ENCODE assay signal across 8 mouse cellular contexts in the genomic region with DNA sequence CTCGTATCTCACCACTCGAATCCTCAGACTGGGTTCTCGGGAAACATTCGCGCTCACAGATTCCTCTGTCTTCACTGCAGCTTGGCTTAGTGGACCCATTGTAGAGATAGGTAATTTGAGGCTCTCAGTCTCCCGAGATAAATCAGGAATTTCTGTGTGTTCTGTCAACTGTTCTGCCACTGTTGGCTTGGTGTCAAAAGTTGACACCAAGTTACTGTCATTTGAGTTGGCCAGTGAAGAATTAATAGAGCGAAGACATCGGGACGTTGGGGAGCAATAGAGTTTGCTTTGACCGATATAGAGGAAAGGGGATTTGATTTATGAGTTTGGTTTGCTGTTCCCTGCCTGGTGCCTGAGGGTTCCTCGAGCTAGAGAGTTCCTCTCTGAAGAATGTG. TPM values are rescaled to one million over a fixed set of nuclear protein-coding genes. Genes with fewer than 3 reads are reported as not detected.
DNase-seq lines count a peak whose midpoint lies in the region; ATAC-seq and TF ChIP-seq lines count a peak whose summit lies in the region.

Tomt (minus strand) TSS at position 73 of the 395 bp plus-strand sequence.

- H3K4me1 ChIP-seq in heart, adult 2 months (ENCODE audit: control insufficient read depth, insufficient read depth, low read length) = peaks cover 7% of the 10 kb centered on the region
- H3K4me1 ChIP-seq in forebrain, embryonic 14.5 days (ENCODE audit: control insufficient read depth, insufficient read depth, low read length) = peaks cover 10% of the 10 kb centered on the region
- H3K4me1 ChIP-seq in liver, embryonic 14.5 days (replicated peaks; ENCODE audit: control insufficient read depth in 2 of 2, insufficient read depth in 2 of 2, low read length in 1 of 2) = peaks cover 14 to 24% of the 10 kb centered on the region in 2 experiments

- TF ChIP-seq CTCF in heart, adult 2 months (IDR thresholded peaks at IDR 0.05) = no peak
- no peak for TF ChIP-seq CTCF in C2C12 (IDR thresholded peaks at IDR 0.05; ENCODE audit: control insufficient read depth, insufficient read depth, insufficient read length)
- TF ChIP-seq CTCF in liver, embryonic 14.5 days (IDR thresholded peaks at IDR 0.05; ENCODE audit: low read depth) = no peak

- no peak for TF ChIP-seq EP300 in heart, adult 2 months (IDR thresholded peaks at IDR 0.05; ENCODE audit: insufficient read depth, low read depth, low read length)
- TF ChIP-seq EP300 in liver, embryonic 14.5 days (IDR thresholded peaks at IDR 0.05; ENCODE audit: low read depth) = no peak

- ATAC-seq in forebrain, embryonic 14.5 days = no peak
- ATAC-seq in liver, embryonic 14.5 days (ENCODE audit: insufficient read depth) = no peak
- ATAC-seq in megakaryocyte progenitor cell, adult 5-6 weeks (replicated peaks; ENCODE audit: poor library complexity) = no peak

- no peak for TF ChIP-seq POLR2A in heart, adult 2 months (IDR thresholded peaks at IDR 0.05; ENCODE audit: insufficient read depth, low read depth, low read length)

- H3K9ac ChIP-seq in heart, adult 2 months (ENCODE audit: low read depth, low read length) = peak within 1 kb of the TSS; percentile 88
- peak within 1 kb of the TSS; percentile 90 for H3K9ac ChIP-seq in forebrain, embryonic 14.5 days (ENCODE audit: low read length)
- peak within 1 kb of the TSS; percentile 91 for H3K9ac ChIP-seq in liver, embryonic 14.5 days (replicated peaks)

- no peak for DNase-seq in heart, adult 2 months
- no peak for DNase-seq in heart, postnatal 10 days
- DNase-seq in forebrain, embryonic 14.5 days (ENCODE audit: low spot score) = no peak
- no peak for DNase-seq in liver, embryonic 14.5 days (ENCODE audit: low read depth in 3 of 3, low spot score in 3 of 3)
- no peak for DNase-seq in layer of hippocampus, adult 9-11 months
- DNase-seq in gastrocnemius, adult 18-20 months (ENCODE audit: low spot score) = no peak

- peaks cover 18% of the 10 kb centered on the region for H3K79me3 ChIP-seq in C2C12 (ENCODE audit: low read depth)

- no peaks in the 10 kb centered on the region for H3K27me3 ChIP-seq in heart, adult 2 months (ENCODE audit: control insufficient read depth, insufficient read depth, low read length)
- no peaks in the 10 kb centered on the region for H3K27me3 ChIP-seq in C2C12 (ENCODE audit: control insufficient read depth, insufficient read depth, insufficient read length)
- no peaks in the 10 kb centered on the region for H3K27me3 ChIP-seq in forebrain, embryonic 14.5 days (replicated peaks; ENCODE audit: control insufficient read depth, insufficient read depth, low read length)
- no peaks in the 10 kb centered on the region for H3K27me3 ChIP-seq in liver, embryonic 14.5 days (ENCODE audit: control insufficient read depth, insufficient read depth, low read length)

- H3K4me2 ChIP-seq in forebrain, embryonic 14.5 days (ENCODE audit: low read length) = peak within 1 kb of the TSS; percentile 80
- H3K4me2 ChIP-seq in liver, embryonic 14.5 days (ENCODE audit: low read depth) = peak within 1 kb of the TSS; percentile 94

- H3K27ac ChIP-seq in heart, adult 2 months = peak within 1 kb of the TSS; percentile 98
- H3K27ac ChIP-seq in forebrain, embryonic 14.5 days (ENCODE audit: low read depth, low read length) = peak within 1 kb of the TSS; percentile 95
- H3K27ac ChIP-seq in liver, embryonic 14.5 days = peak within 1 kb of the TSS; percentile 84

- H3K9me3 ChIP-seq in forebrain, embryonic 14.5 days (replicated peaks; ENCODE audit: control insufficient read depth, low read length) = no peaks in the 10 kb centered on the region
- H3K9me3 ChIP-seq in liver, embryonic 14.5 days (ENCODE audit: control insufficient read depth, low read length) = no peaks in the 10 kb centered on the region

- H3K4me3 ChIP-seq in heart, adult 2 months = peak within 1 kb of the TSS; percentile 99
- peak within 1 kb of the TSS; percentile 71 for H3K4me3 ChIP-seq in C2C12 (ENCODE audit: insufficient read depth, poor library complexity, severe bottlenecking)
- peak within 1 kb of the TSS; percentile 67 for H3K4me3 ChIP-seq in forebrain, embryonic 14.5 days (ENCODE audit: low read depth, low read length)
- H3K4me3 ChIP-seq in liver, embryonic 14.5 days (ENCODE audit: insufficient read depth in 1 of 2, low read depth in 2 of 2, low read length in 2 of 2) = peak within 1 kb of the TSS; percentile 81 to 85

- WGBS in heart, adult 2 months = 4% methylated on average over 11 of the region's 11 CpGs
- WGBS in forebrain, embryonic 14.5 days = 24% methylated on average over 11 of the region's 11 CpGs
- 4% methylated on average over 11 of the region's 11 CpGs for WGBS in liver, embryonic 14.5 days (ENCODE audit: insufficient replicate concordance)

- peak within 1 kb of the TSS; percentile 76 for H3ac ChIP-seq in C2C12 (ENCODE audit: control insufficient read depth, insufficient read length, low read depth)

- peaks cover 2% of the 10 kb centered on the region; the same call in 1 of the 2 replicates for H3K79me2 ChIP-seq in heart, adult 2 months (replicated peaks; ENCODE audit: control insufficient read depth, insufficient read depth, low read length)
- peaks cover 35% of the 10 kb centered on the region for H3K79me2 ChIP-seq in C2C12 (ENCODE audit: control insufficient read depth, insufficient read depth)

- intact Hi-C loops in heart, adult 2 months (cut with DNase I) = loop anchor here (2.0 to 10.0 kb wide), 2 partner anchors 63 to 601 kb away; partner anchors contain the start of gene Atg16l2
- intact Hi-C loops in heart, postnatal 10 days (cut with DNase I) = loop anchor here (2.0 to 5.0 kb wide), 2 partner anchors 27 to 66 kb away; partner anchors contain the start of gene Lrrc51

- H3K36me3 ChIP-seq in heart, adult 2 months (ENCODE audit: control insufficient read depth, insufficient read depth, low read length) = no peaks in the 10 kb centered on the region
- peaks cover 4% of the 10 kb centered on the region for H3K36me3 ChIP-seq in C2C12 (ENCODE audit: control insufficient read depth, insufficient read depth)
- peaks cover 17% of the 10 kb centered on the region for H3K36me3 ChIP-seq in forebrain, embryonic 14.5 days (ENCODE audit: control insufficient read depth, insufficient read depth, low read length)
- H3K36me3 ChIP-seq in liver, embryonic 14.5 days (replicated peaks; ENCODE audit: control insufficient read depth, insufficient read depth, low read depth) = peaks cover 7% of the 10 kb centered on the region

TF ChIP-seq in C2C12, 6 proteins besides CTCF, POLR2A, EP300 and RAD21:
- no peak for TF ChIP-seq USF1 (IDR thresholded peaks at IDR 0.05; ENCODE audit: low read depth)
- TF ChIP-seq MYOD1 (IDR thresholded peaks at IDR 0.05; ENCODE audit: control insufficient read depth, insufficient read length, low read depth) = no peak
- TF ChIP-seq MYOG (IDR thresholded peaks at IDR 0.05; ENCODE audit: control insufficient read depth, extremely low read depth, insufficient read length) = no peak
- TF ChIP-seq FOSL1 (IDR thresholded peaks at IDR 0.05; ENCODE audit: insufficient read depth, low read length, poor library complexity, severe bottlenecking) = no peak
- TF ChIP-seq MAX (IDR thresholded peaks at IDR 0.05) = no peak
- no peak for TF ChIP-seq CEBPB (IDR thresholded peaks at IDR 0.05; ENCODE audit: low read depth)

RNA-seq across cellular contexts. Expression of gene Tomt, which starts in this region (rescaled TPM):
- total RNA-seq in heart, adult 2 months (2021) = not detected
- polyA plus RNA-seq in heart, adult 2 months (2012; rRNA removed) = 0.12 TPM in 1 of 2 replicates, not detected in the other
- not detected for total RNA-seq in heart, postnatal 10 days (2021)
- polyA plus RNA-seq in C2C12 (2012; fragmentation: generic; extraction: Trizol) = 0.12 TPM
- polyA plus RNA-seq in forebrain, embryonic 14.5 days (2014; fragmentation: Nextera tagmentation; extraction: Ambion mirVana) = 0.18 and 0.36 TPM in 2 replicates
- 0.05 and 0.08 TPM in 2 replicates for polyA plus RNA-seq in liver, embryonic 14.5 days (2012; rRNA removed)
- 0.09 and 0.13 TPM in 2 replicates for polyA plus RNA-seq in liver, embryonic 14.5 days (2014; fragmentation: Nextera tagmentation; extraction: Ambion mirVana)
- not detected for total RNA-seq in gastrocnemius, adult 18-20 months (2021)
- 0.10 TPM in 1 of 2 replicates, not detected in the other for total RNA-seq in megakaryocyte progenitor cell, adult 5-6 weeks (2015)
- 0.07 TPM in 1 of 2 replicates, not detected in the other for total RNA-seq in megakaryocyte progenitor cell, adult 5-6 weeks (2017)
